8 mouse cellular contexts compared by ENCODE assay signal in genomic region chr10:44233351-44233750, GRCm38 (mm10). TPM values are rescaled to one million over a fixed set of nuclear protein-coding genes. Genes with fewer than 3 reads are reported as not detected.
A peak's percentile ranks its signal among the peaks of the same experiment; 100 is the strongest.
DNase-seq lines count a peak whose midpoint lies in the region.
"Not testable (repeated sequence)": the region's sequence is repeated elsewhere in the genome, so short reads cannot be mapped to it uniquely, and the experiment has no call there.

No protein-coding gene starts in this region.

- intact Hi-C loops in heart, postnatal 36 days (cut with DNase I) = not testable (repeated sequence)

- peak; percentile 50 for DNase-seq in CD4-positive, CD25-positive, alpha-beta regulatory T cell, adult 2 months (ENCODE audit: low read depth, low spot score)
- peak; percentile 43 for DNase-seq in adrenal gland, adult 2 months
- DNase-seq in cerebellum, postnatal 36 days = peak; percentile 13 to 19
- DNase-seq in heart, postnatal 36 days = peak; percentile 3 to 30
- peak; percentile 55 for DNase-seq in layer of hippocampus, adult 11-12 months (ENCODE audit: low spot score)
- DNase-seq in lung, adult 18-20 months = peak; percentile 7 to 12
- peak; percentile 33 for DNase-seq in right cerebral cortex, adult 18-20 months
- peak; percentile 26 to 39 for DNase-seq in thymus, postnatal 36 days

RNA-seq across cellular contexts. Expression of gene Atg5, which starts 34.8 kb away (rescaled TPM):
- total RNA-seq in adrenal gland, adult 2 months (2021) = 10 to 100 TPM; 33.3 to 45.1 TPM
- 6.4 and 8.9 TPM in 2 replicates for polyA plus RNA-seq in adrenal gland, adult 2 months (2012; rRNA removed)
- 10 to 100 TPM; 14.8 TPM for total RNA-seq in heart, postnatal 36 days (2021)

Comparison
In these comparisons a context has a peak if more than half of its experiments do, and no peak if none do; other contexts are left out.
1. Peak in every context shown above with its lines: DNase-seq.